In the genomic region with DNA sequence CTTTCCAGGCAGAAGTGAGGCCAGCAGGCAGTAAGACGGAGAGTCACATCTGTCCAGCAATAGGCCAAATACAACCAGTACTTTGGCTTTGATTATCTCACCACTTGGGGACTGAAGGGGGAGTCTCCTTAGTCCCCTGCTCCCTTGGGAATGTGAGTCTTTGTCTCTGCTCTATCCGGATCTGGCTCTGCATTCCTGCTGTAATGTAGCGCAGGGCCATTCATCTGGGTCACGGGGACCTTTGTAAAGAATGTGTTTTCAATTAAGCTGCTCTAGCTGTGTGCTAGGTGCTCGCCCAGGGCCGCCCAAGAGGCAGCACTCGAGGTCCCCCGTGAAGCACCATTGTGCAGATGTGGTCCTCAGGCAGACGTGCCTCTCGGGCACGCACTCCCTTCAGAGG, we compare ENCODE assay signal across 17 mouse cellular contexts. TPM values are rescaled to one million over a fixed set of nuclear protein-coding genes. Genes with fewer than 3 reads are reported as not detected.
DNase-seq lines count a peak whose midpoint lies in the region; ATAC-seq lines count a peak whose summit lies in the region.
"Had no signal": no experiment of that assay in that cellular context is flagged by ENCODE, and none has a peak within 500 bp of the region (broad histone marks: within the 10 kb centered on the region; RNA-seq: fewer than 3 reads in every experiment).

No protein-coding gene starts in this region.

- peak; percentile 9 for DNase-seq in hindbrain, embryonic 10.5 days (ENCODE audit: low spot score)
- DNase-seq in embryo, embryonic 11.5 days (ENCODE audit: low read depth, low spot score): peak; percentile 11
- DNase-seq in forelimb bud, embryonic 11.5 days (ENCODE audit: low read depth, low spot score): peak; percentile 55
- DNase-seq in neural tube, embryonic 11.5 days (ENCODE audit: low spot score): peak; percentile 19
- no peak for DNase-seq in layer of hippocampus, postnatal 36 days
- no peak for DNase-seq in MN1 (ENCODE audit: low spot score)
- DNase-seq in layer of hippocampus, adult 9-11 months: no peak
- DNase-seq: cerebellum, adult 9-10 months; gastrocnemius, postnatal 10 days; lung, adult 2 months had no signal

- H3K27ac ChIP-seq in hindbrain, embryonic 10.5 days: peak overlapping the region; percentile 64
- H3K27ac ChIP-seq in hindbrain, embryonic 16.5 days (ENCODE audit: low read depth, low read length): no peak overlapping the region
- H3K27ac ChIP-seq in neural tube, embryonic 11.5 days (ENCODE audit: low read depth, low read length): no peak overlapping the region
- H3K27ac ChIP-seq: kidney, postnatal 0 days; neural tube, embryonic 12.5 days had no signal

- ATAC-seq in hindbrain, embryonic 16.5 days: no peak
- ATAC-seq in neural tube, embryonic 11.5 days (ENCODE audit: insufficient read depth, low FRiP score, low TSS enrichment): no peak
- ATAC-seq: activated CD4-positive, CD25-positive, alpha-beta regulatory T cell, adult 4 months had no signal

- H3K4me2 ChIP-seq in hindbrain, embryonic 16.5 days (ENCODE audit: low read length): no peak overlapping the region
- no peak overlapping the region for H3K4me2 ChIP-seq in neural tube, embryonic 11.5 days (ENCODE audit: low read depth)
- H3K4me2 ChIP-seq: heart, embryonic 12.5 days; neural tube, embryonic 12.5 days had no signal

- H3K4me3 ChIP-seq in hindbrain, embryonic 10.5 days: no peak overlapping the region
- H3K4me3 ChIP-seq in hindbrain, embryonic 16.5 days (ENCODE audit: low read length): no peak overlapping the region
- no peak overlapping the region for H3K4me3 ChIP-seq in neural tube, embryonic 11.5 days (ENCODE audit: low read depth, low read length)
- H3K4me3 ChIP-seq: heart, embryonic 12.5 days; neural tube, embryonic 12.5 days had no signal

- no peaks in the 10 kb centered on the region for H3K36me3 ChIP-seq in hindbrain, embryonic 10.5 days
- no peaks in the 10 kb centered on the region for H3K36me3 ChIP-seq in hindbrain, embryonic 16.5 days (ENCODE audit: control insufficient read depth, insufficient read depth, low read length)
- no peaks in the 10 kb centered on the region for H3K36me3 ChIP-seq in neural tube, embryonic 11.5 days (ENCODE audit: control insufficient read depth, insufficient read depth, low read length)
- H3K36me3 ChIP-seq: heart, embryonic 12.5 days; neural tube, embryonic 12.5 days had no signal

- 22% methylated on average over 11 of the region's 11 CpGs for WGBS in hindbrain, embryonic 10.5 days
- WGBS in hindbrain, embryonic 16.5 days: 20% methylated on average over 11 of the region's 11 CpGs
- 28% methylated on average over 11 of the region's 11 CpGs for WGBS in neural tube, embryonic 11.5 days

- no peak overlapping the region for H3K9ac ChIP-seq in hindbrain, embryonic 16.5 days (ENCODE audit: low read depth, low read length)
- H3K9ac ChIP-seq in neural tube, embryonic 11.5 days (ENCODE audit: low read length): no peak overlapping the region
- H3K9ac ChIP-seq: heart, embryonic 12.5 days; neural tube, embryonic 12.5 days had no signal

- peaks cover 11% of the 10 kb centered on the region for H3K27me3 ChIP-seq in hindbrain, embryonic 10.5 days (ENCODE audit: insufficient read depth, poor library complexity, severe bottlenecking)
- H3K27me3 ChIP-seq in hindbrain, embryonic 16.5 days (replicated peaks; ENCODE audit: control insufficient read depth, insufficient read depth, low read length): no peaks in the 10 kb centered on the region
- H3K27me3 ChIP-seq in neural tube, embryonic 11.5 days (ENCODE audit: control insufficient read depth, insufficient read depth, low read length): no peaks in the 10 kb centered on the region

- H3K4me1 ChIP-seq in hindbrain, embryonic 10.5 days (replicated peaks): peaks cover 20% of the 10 kb centered on the region
- no peaks in the 10 kb centered on the region for H3K4me1 ChIP-seq in hindbrain, embryonic 16.5 days (ENCODE audit: control insufficient read depth, insufficient read depth, low read depth, low read length)
- peaks cover 3% of the 10 kb centered on the region; the same call in 1 of the 2 replicates for H3K4me1 ChIP-seq in neural tube, embryonic 11.5 days (ENCODE audit: control insufficient read depth, insufficient read depth, low read length)
- H3K4me1 ChIP-seq: heart, embryonic 12.5 days had no signal

- H3K9me3 ChIP-seq in hindbrain, embryonic 10.5 days: no peaks in the 10 kb centered on the region
- H3K9me3 ChIP-seq in hindbrain, embryonic 16.5 days (ENCODE audit: control insufficient read depth, low read length): no peaks in the 10 kb centered on the region
- H3K9me3 ChIP-seq in neural tube, embryonic 11.5 days (ENCODE audit: control insufficient read depth, low read length): no peaks in the 10 kb centered on the region
- H3K9me3 ChIP-seq: heart, embryonic 12.5 days; neural tube, embryonic 12.5 days had no signal

RNA-seq across cellular contexts. Expression of a gene that starts 44.6 kb away (rescaled TPM):
- polyA plus RNA-seq in hindbrain, embryonic 10.5 days (2016; fragmentation: Nextera tagmentation; extraction: Ambion mirVana): not detected in 2 replicates
- 0.08 TPM in 1 of 2 replicates, not detected in the other for polyA plus RNA-seq in hindbrain, embryonic 16.5 days (2015; fragmentation: Nextera tagmentation; extraction: Ambion mirVana)
- polyA plus RNA-seq in neural tube, embryonic 11.5 days (2014; fragmentation: Nextera tagmentation; extraction: Ambion mirVana): not detected in 2 replicates
- total RNA-seq in layer of hippocampus, postnatal 36 days (2021): not detected
- total RNA-seq: ES-E14; gastrocnemius, postnatal 10 days had no signal
- polyA plus RNA-seq: activated CD4-positive, CD25-positive, alpha-beta regulatory T cell, adult 4 months; heart, embryonic 12.5 days; kidney, postnatal 0 days; limb, embryonic 14.5 days; lung, adult 2 months; neural tube, embryonic 12.5 days had no signal

Comparison
In these comparisons a context has a peak if more than half of its experiments do, and no peak if none do; other contexts are left out.
1. DNase-seq: peak in hindbrain, embryonic 10.5 days (single experiment), embryo, embryonic 11.5 days (single experiment), forelimb bud, embryonic 11.5 days (single experiment) and neural tube, embryonic 11.5 days (single experiment); none in layer of hippocampus, postnatal 36 days (0 of 2), MN1 (single experiment) and layer of hippocampus, adult 9-11 months (single experiment).